Mouse (Mus musculus): Measurements from ENCODE around the gene Pmfbp1.

Pmfbp1 gene

DNA sequence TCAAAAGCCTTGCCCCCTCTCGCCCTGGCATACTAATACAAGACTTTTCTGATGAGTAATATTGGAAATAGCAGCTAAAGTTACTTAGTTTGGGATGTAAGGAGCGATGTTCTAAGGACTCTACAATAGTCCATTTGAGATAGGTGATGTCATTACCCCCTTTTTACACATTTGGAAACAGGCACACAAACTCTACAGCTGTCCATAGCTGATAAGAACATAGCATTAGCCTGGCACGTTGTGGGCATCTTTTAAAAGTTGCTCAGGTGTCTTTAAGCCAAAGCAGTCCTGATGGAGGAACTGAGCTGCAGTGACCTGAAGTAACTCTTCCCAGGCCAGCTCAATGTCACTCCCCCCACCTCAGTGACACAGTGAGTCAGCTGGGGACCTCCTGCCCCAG, 97.5 kb downstream of the Pmfbp1 start:
- no peak for DNase-seq (ENCODE audit: low read depth, low spot score)

DNA sequence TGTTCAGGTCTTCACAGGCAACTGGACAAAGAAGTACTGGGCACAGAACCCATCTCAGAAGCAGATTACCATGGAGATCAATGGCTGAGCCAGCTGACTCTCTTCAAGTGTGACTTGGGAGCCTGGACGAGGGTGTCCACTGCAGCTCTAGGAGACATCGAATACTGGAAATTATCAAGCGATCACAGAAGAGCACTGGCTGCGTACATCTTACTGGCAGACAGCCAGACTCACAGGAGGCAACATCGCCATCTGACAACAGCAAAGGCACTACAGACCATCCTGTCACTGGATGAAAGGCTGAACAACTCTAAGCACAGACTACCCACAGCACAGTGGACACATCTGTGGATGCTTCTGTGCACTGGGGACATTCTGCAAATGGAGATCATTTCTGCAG, 98.3 kb downstream of the Pmfbp1 start:
- no peak for DNase-seq (ENCODE audit: low read depth, low spot score)
